Mouse (Mus musculus): ENCODE results near the gene Chaf1a.

DNA sequence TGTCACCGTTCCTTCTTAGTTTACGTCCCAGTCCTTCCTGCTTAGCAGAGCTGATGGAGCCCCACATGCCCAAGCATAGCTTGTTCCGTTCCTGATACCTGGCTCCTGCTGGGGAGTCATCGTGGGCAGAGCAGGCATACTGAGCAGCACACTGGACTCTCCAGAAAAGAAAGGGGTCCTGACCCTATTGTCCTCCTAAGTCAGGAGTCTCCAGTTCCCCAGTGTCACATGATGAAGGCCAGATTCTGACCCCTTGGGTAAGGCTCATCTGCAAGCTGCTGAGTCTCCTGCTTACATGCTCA is 17.3 kb upstream of the Chaf1a start:
- TF ChIP-seq CTCF (IDR thresholded peaks at IDR 0.05) (no peak), EP300 (IDR thresholded peaks at IDR 0.05) (no peak)

Data from lung, postnatal 0 days (tissue).